8 mouse cellular contexts compared by ENCODE assay signal in genomic region chr5:119916551-119917171, GRCm38 (mm10).
DNase-seq lines count a peak whose midpoint lies in the region; ATAC-seq lines count a peak whose summit lies in the region.

No protein-coding gene starts in this region.

- H3K9ac ChIP-seq in forebrain, embryonic 14.5 days (ENCODE audit: low read length), result no peak overlapping the region
- H3K9ac ChIP-seq in forebrain, embryonic 11.5 days (ENCODE audit: low read length), result no peak overlapping the region

- ATAC-seq in forebrain, embryonic 14.5 days, result peak; percentile 84
- no peak for ATAC-seq in forebrain, embryonic 11.5 days (replicated peaks; ENCODE audit: low FRiP score)

- H3K4me2 ChIP-seq in forebrain, embryonic 14.5 days (ENCODE audit: low read length), result no peak overlapping the region
- H3K4me2 ChIP-seq in forebrain, embryonic 11.5 days (ENCODE audit: low read depth, low read length, severe bottlenecking), result no peak overlapping the region

- no peak overlapping the region for H3K4me3 ChIP-seq in forebrain, embryonic 14.5 days (ENCODE audit: low read depth, low read length)
- no peak overlapping the region for H3K4me3 ChIP-seq in forebrain, embryonic 11.5 days (ENCODE audit: low read depth, low read length)

- no peaks in the 10 kb centered on the region for H3K27me3 ChIP-seq in forebrain, embryonic 14.5 days (replicated peaks; ENCODE audit: control insufficient read depth, insufficient read depth, low read length)
- H3K27me3 ChIP-seq in forebrain, embryonic 11.5 days (ENCODE audit: control insufficient read depth, insufficient read depth, low read length), result no peaks in the 10 kb centered on the region

- H3K36me3 ChIP-seq in forebrain, embryonic 14.5 days (ENCODE audit: control insufficient read depth, insufficient read depth, low read length), result no peaks in the 10 kb centered on the region
- H3K36me3 ChIP-seq in forebrain, embryonic 11.5 days (ENCODE audit: control insufficient read depth, insufficient read depth, low read length), result no peaks in the 10 kb centered on the region

- no peaks in the 10 kb centered on the region for H3K4me1 ChIP-seq in forebrain, embryonic 14.5 days (ENCODE audit: control insufficient read depth, insufficient read depth, low read length)
- H3K4me1 ChIP-seq in forebrain, embryonic 11.5 days (replicated peaks; ENCODE audit: control insufficient read depth, insufficient read depth, low read length), result no peaks in the 10 kb centered on the region

- peak; percentile 81 for DNase-seq in forebrain, embryonic 14.5 days (ENCODE audit: low spot score)
- no peak for DNase-seq in forebrain, embryonic 11.5 days (ENCODE audit: low spot score)
- peak; percentile 6 to 7 for DNase-seq in cerebellum, adult 18-20 months
- peak; percentile 61 for DNase-seq in gastrocnemius, postnatal 25 days
- peak; percentile 57 to 82 for DNase-seq in left cerebral cortex, postnatal 25 days (ENCODE audit: low spot score in 2 of 2)
- no peak for DNase-seq in kidney, adult 9 months
- DNase-seq in urinary bladder, postnatal 10 days (ENCODE audit: low spot score), result no peak
- no peak for DNase-seq in adrenal gland, adult 8-10 months

- 41% methylated on average over 12 of the region's 12 CpGs for WGBS in forebrain, embryonic 14.5 days
- WGBS in forebrain, embryonic 11.5 days, result 79% methylated on average over 12 of the region's 12 CpGs

- no peaks in the 10 kb centered on the region for H3K9me3 ChIP-seq in forebrain, embryonic 14.5 days (replicated peaks; ENCODE audit: control insufficient read depth, low read length)
- H3K9me3 ChIP-seq in forebrain, embryonic 11.5 days (ENCODE audit: control insufficient read depth, low read length), result no peaks in the 10 kb centered on the region

- peak overlapping the region; percentile 46; the same call in 1 of the 2 replicates for H3K27ac ChIP-seq in forebrain, embryonic 14.5 days (ENCODE audit: low read depth, low read length)
- H3K27ac ChIP-seq in forebrain, embryonic 11.5 days (ENCODE audit: low read depth, low read length), result no peak overlapping the region

- intact Hi-C loops in left cerebral cortex, postnatal 25 days (cut with DNase I), result no loop called here

Comparison
In these comparisons a context has a peak if more than half of its experiments do, and no peak if none do; other contexts are left out.
1. DNase-seq: peak in forebrain, embryonic 14.5 days (single experiment), cerebellum, adult 18-20 months (2 of 2), gastrocnemius, postnatal 25 days (single experiment) and left cerebral cortex, postnatal 25 days (2 of 2); none in forebrain, embryonic 11.5 days (single experiment), kidney, adult 9 months (single experiment), urinary bladder, postnatal 10 days (single experiment) and adrenal gland, adult 8-10 months (single experiment).